Mouse (Mus musculus) midbrain, postnatal 0 days (tissue): ENCODE results near the gene Gm45261. TPM values are rescaled to one million over a fixed set of nuclear protein-coding genes. Genes with fewer than 3 reads are reported as not detected.

ENCODE experiments used
- ATAC-seq: fragments of 200-750 bp; cut with Nextera tagmentation; 2 replicates; pipeline ENCODE4 v1.8.0; 2017; ENCODE audit warnings: moderate number of reproducible peaks, mild to moderate bottlenecking, moderate TSS enrichment, moderate library complexity; ENCODE audit not compliant: low FRiP score
- DNase-seq: peaks from one replicate; pipeline ENCODE4 v3.0.0-alpha.2; 2015; ENCODE audit warnings: low spot score
- H3K27ac ChIP-seq: fragments of 300-500 bp; sonication (generic); 2 replicates; pipeline ENCODE4 v1.5.1; 2014; ENCODE audit warnings: low read depth, mild to moderate bottlenecking, low read length, mixed read lengths
- H3K27me3 ChIP-seq: fragments of 300-500 bp; sonication (generic); 2 replicates; pipeline ENCODE4 v1.6.1; 2014; ENCODE audit warnings: low read length, control low read depth, mixed read lengths; ENCODE audit not compliant: insufficient read depth
- H3K36me3 ChIP-seq: fragments of 300-500 bp; sonication (generic); 2 replicates; pipeline ENCODE4 v1.6.1; 2014; ENCODE audit warnings: low read length, control low read depth, mixed read lengths; ENCODE audit not compliant: insufficient read depth
- H3K4me1 ChIP-seq: fragments of 300-500 bp; sonication (generic); 2 replicates; pipeline ENCODE4 v1.6.1; 2014; ENCODE audit warnings: mild to moderate bottlenecking, control low read depth, antibody characterized with exemption, low read length, mixed read lengths; ENCODE audit not compliant: insufficient read depth
- H3K4me2 ChIP-seq: fragments of 300-500 bp; sonication (generic); 2 replicates; pipeline ENCODE4 v1.6.1; 2014; ENCODE audit warnings: low read depth, mild to moderate bottlenecking, low read length, mixed read lengths; ENCODE audit not compliant: poor library complexity, severe bottlenecking
- H3K4me3 ChIP-seq: fragments of 300-500 bp; sonication (generic); 2 replicates; pipeline ENCODE4 v1.5.1; 2014; ENCODE audit warnings: low read depth, mild to moderate bottlenecking, low read length, moderate library complexity
- H3K9ac ChIP-seq: fragments of 300-500 bp; sonication (generic); replicated peaks from 2 replicates; pipeline ENCODE4 v1.6.1; 2014; ENCODE audit warnings: mild to moderate bottlenecking, low read length, moderate library complexity, mixed read lengths; ENCODE audit not compliant: poor library complexity, severe bottlenecking
- H3K9me3 ChIP-seq: fragments of 300-500 bp; sonication (generic); 2 replicates; pipeline ENCODE4 v1.6.1; 2016; ENCODE audit warnings: low read length, control low read depth
- CTCF ChIP-seq: IDR thresholded peaks from 2 replicates; pipeline ENCODE4 v1.5.1; 2016; ENCODE audit warnings: antibody characterized with exemption, mild to moderate bottlenecking
- WGBS: fragments of 180-500 bp; shearing (Covaris S2); extraction: QIAGEN DNeasy Blood & Tissue Kit; methylation state at CpG from one replicate; pipeline ENCODE4 v1.1.7; 2014; 5-methylcytosine and 5-hydroxymethylcytosine counted together
- polyA plus RNA-seq: library from polyadenylated mRNA; unstranded; fragments of >200 nt; fragmentation: Nextera tagmentation; extraction: Ambion mirVana; gene quantifications from 2 replicates; pipeline ENCODE4 v1.2.1, GENCODE M21; 2015
- total RNA-seq: library from RNA; depleted of rRNA; stranded (reverse); fragments of >200 nt; gene quantifications from 2 replicates; pipeline ENCODE4 v1.2.3, GENCODE M21; 2014

Gene Gm45261
- total and polyA plus RNA-seq, 2 experiments from 2014 or later, result not detected

GRCm38 (mm10) chr1:80483419-80483818, 22.2 kb upstream of the Gm45261 start:
- no peak for TF ChIP-seq CTCF
- H3K4me2 ChIP-seq, result no peak overlapping the region
- 85% methylated on average over 5 of the region's 5 CpGs for WGBS
- H3K9me3 ChIP-seq, result no peaks in the 10 kb centered on the region
- no peak overlapping the region for H3K27ac ChIP-seq
- no peak for ATAC-seq
- H3K27me3 ChIP-seq, result no peaks in the 10 kb centered on the region
- no peaks in the 10 kb centered on the region for H3K4me1 ChIP-seq
- H3K4me3 ChIP-seq, result no peak overlapping the region
- no peaks in the 10 kb centered on the region for H3K36me3 ChIP-seq
- no peak for DNase-seq
- no peak overlapping the region for H3K9ac ChIP-seq

- no peak for ATAC-seq
- no peak overlapping the region for H3K27ac ChIP-seq
- no peaks in the 10 kb centered on the region for H3K9me3 ChIP-seq
- H3K4me2 ChIP-seq, result no peak overlapping the region
- no peaks in the 10 kb centered on the region for H3K4me1 ChIP-seq
- 59% methylated on average over 1 of the region's 1 CpGs for WGBS
- no peak overlapping the region for H3K4me3 ChIP-seq
- no peaks in the 10 kb centered on the region for H3K27me3 ChIP-seq
- H3K9ac ChIP-seq, result no peak overlapping the region
- TF ChIP-seq CTCF, result no peak
- DNase-seq, result no peak
- H3K36me3 ChIP-seq, result no peaks in the 10 kb centered on the region
Measured at GRCm38 (mm10) chr1:80474942-80475341, 13.7 kb upstream of the Gm45261 start.

- no peak for ATAC-seq
- Histone ChIP-seq H3K4me3 (no peak overlapping the region), H3K4me1 (no peaks in the 10 kb centered on the region), H3K36me3 (no peaks in the 10 kb centered on the region), H3K27ac (no peak overlapping the region), H3K4me2 (no peak overlapping the region), H3K27me3 (no peaks in the 10 kb centered on the region), H3K9me3 (no peaks in the 10 kb centered on the region), H3K9ac (no peak overlapping the region)
- TF ChIP-seq CTCF, result no peak
- DNase-seq, result no peak
- 94% methylated on average over 1 of the region's 1 CpGs for WGBS
Measured at GRCm38 (mm10) chr1:80472395-80472794, 11.1 kb upstream of the Gm45261 start.

GRCm38 (mm10) chr1:80459923-80460322, 1.3 kb downstream of the Gm45261 start:
- no peak for ATAC-seq
- TF ChIP-seq CTCF, result no peak
- WGBS, result 73% methylated on average over 1 of the region's 1 CpGs

GRCm38 (mm10) chr1:80459477-80459876, 1.8 kb downstream of the Gm45261 start:
- TF ChIP-seq CTCF, result no peak
- H3K36me3 ChIP-seq, result no peaks in the 10 kb centered on the region
- no peak overlapping the region for H3K4me2 ChIP-seq
- no peak overlapping the region for H3K4me3 ChIP-seq
- no peaks in the 10 kb centered on the region for H3K9me3 ChIP-seq
- no peaks in the 10 kb centered on the region for H3K27me3 ChIP-seq
- DNase-seq, result no peak
- no peak for ATAC-seq
- no peaks in the 10 kb centered on the region for H3K4me1 ChIP-seq
- H3K27ac ChIP-seq, result no peak overlapping the region
- no peak overlapping the region for H3K9ac ChIP-seq

More at GRCm38 (mm10) chr1:80459923-80460322, 1.3 kb downstream of the Gm45261 start:
- H3K9me3 ChIP-seq, result no peaks in the 10 kb centered on the region
- no peaks in the 10 kb centered on the region for H3K36me3 ChIP-seq
- no peak overlapping the region for H3K27ac ChIP-seq
- H3K9ac ChIP-seq, result no peak overlapping the region
- no peaks in the 10 kb centered on the region for H3K27me3 ChIP-seq
- H3K4me1 ChIP-seq, result no peaks in the 10 kb centered on the region
- H3K4me2 ChIP-seq, result no peak overlapping the region
- no peak overlapping the region for H3K4me3 ChIP-seq
- DNase-seq, result no peak

GRCm38 (mm10) chr1:80453971-80454370, 7.3 kb downstream of the Gm45261 start:
- H3K4me2 ChIP-seq, result no peak overlapping the region
- H3K36me3 ChIP-seq, result no peaks in the 10 kb centered on the region
- no peaks in the 10 kb centered on the region for H3K4me1 ChIP-seq
- no peak for TF ChIP-seq CTCF
- no peak overlapping the region for H3K4me3 ChIP-seq
- H3K9ac ChIP-seq, result no peak overlapping the region
- DNase-seq, result no peak
- ATAC-seq, result no peak
- H3K27ac ChIP-seq, result no peak overlapping the region
- no peaks in the 10 kb centered on the region for H3K9me3 ChIP-seq
- 80% methylated on average over 2 of the region's 2 CpGs for WGBS
- H3K27me3 ChIP-seq, result no peaks in the 10 kb centered on the region
